Mouse (Mus musculus): ENCODE measurements around the gene Tbc1d19. TPM values are rescaled to one million over a fixed set of nuclear protein-coding genes. Genes with fewer than 3 reads are reported as not detected.

The Tbc1d19 gene
- total RNA-seq, 2 experiments from 2014 or later, result 21.5 to 27.1 TPM

DNA sequence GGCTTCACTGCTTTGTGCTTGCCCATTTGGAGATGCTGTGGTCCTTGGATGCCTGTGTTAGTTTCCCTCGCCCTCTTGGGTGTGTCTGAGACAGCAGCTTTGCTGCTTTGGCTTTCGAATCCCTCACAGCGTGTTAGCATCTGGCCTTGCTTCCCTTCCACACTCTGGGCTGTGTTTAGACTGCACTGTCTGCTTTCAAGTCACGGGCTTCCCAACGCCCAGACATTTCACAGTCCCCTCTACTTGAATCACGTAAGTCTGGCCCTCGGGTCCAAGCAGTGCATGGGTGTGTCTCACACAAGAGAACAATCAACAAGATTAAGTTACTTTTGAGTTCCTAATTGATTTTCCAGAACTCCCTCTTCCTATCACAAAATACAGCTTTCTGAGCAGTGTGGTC is 140.8 kb downstream of the Tbc1d19 start:
- DNase-seq, result no peak

DNA sequence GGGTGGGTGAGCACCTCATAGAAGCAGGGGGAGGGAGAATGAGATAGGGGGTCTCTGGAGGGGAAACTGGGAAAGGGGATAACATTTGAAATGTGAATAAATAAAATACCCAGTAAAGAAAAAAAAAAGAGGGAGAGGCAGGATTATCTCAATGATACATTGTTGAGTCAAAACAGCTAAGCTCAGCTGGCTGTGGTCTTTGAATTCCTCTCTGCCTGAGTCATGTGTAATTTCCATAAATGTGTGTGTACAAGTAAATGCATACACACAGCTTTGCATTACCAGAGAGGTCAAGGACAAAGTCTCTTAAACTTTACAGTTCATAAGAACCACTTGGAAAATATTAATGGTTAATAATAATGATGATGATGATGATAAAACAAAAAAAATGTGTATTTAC is 143.8 kb downstream of the Tbc1d19 start:
- no peak for DNase-seq

Other genes with a start within 250 kb of the Tbc1d19 start
- gene Cckar, start 101.9 kb upstream of the Tbc1d19 start, total RNA-seq (2021), result under 1 TPM in 1 of 2 experiments, not detected in 1; 0.40 TPM
- 10 to 100 TPM; 25.6 to 29.1 TPM for gene Stim2, start 188.9 kb downstream of the Tbc1d19 start, total RNA-seq (2021)